In the genomic region with DNA sequence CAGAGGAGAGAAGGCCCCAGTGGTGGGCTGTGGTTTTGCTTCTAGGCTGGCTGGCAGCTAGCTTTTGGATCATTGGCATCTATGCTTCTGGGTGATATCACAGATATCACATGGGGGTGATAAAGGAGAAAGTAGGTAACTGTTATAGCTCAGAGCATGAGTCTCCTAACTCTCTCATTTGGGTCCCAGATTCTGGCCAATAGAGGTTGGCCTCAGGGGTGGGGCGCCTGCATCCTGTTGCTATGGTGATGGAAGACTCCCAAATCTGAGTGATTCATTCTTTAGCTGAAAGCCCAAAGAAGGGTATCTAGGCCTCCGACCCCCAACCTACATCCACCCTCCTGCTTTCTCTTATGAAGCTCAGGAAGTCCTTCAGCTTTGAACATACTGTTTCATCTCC, we compare ENCODE assay signal across 15 mouse cellular contexts. TPM values are rescaled to one million over a fixed set of nuclear protein-coding genes. Genes with fewer than 3 reads are reported as not detected.
"Had no signal": no experiment of that assay in that cellular context is flagged by ENCODE, and none has a peak within 500 bp of the region (broad histone marks: within the 10 kb centered on the region; RNA-seq: fewer than 3 reads in every experiment).

No protein-coding gene starts in this region.

- ATAC-seq: midbrain, embryonic 15.5 days had no signal

- DNase-seq: kidney, adult 11 months; kidney, adult 8-10 months; kidney, postnatal 10 days; kidney, postnatal 36 days; layer of hippocampus, postnatal 36 days; liver, embryonic 13.5 days; lung, adult 2 months; lung, postnatal 14 days; lung, postnatal 4 days; right cerebral cortex, adult 18-20 months; right cerebral cortex, postnatal 14 days; right cerebral cortex, postnatal 4 days; thymus, adult 2 months had no signal

RNA-seq across cellular contexts. Expression of a gene that starts 34.1 kb away (rescaled TPM):
- total RNA-seq: megakaryocyte, adult 5-6 weeks had no signal
